Mouse (Mus musculus): ENCODE measurements at regions not wholly inside any gene's neighbourhood (a gene's known extent, or its start where the extent isn't known, plus 50 kb on each side); places are given as distances from the start of the nearest gene placed in this dataset.
"Not testable (repeated sequence)": the region's sequence is repeated elsewhere in the genome, so short reads cannot be mapped to it uniquely, and the experiment has no call there.

DNA sequence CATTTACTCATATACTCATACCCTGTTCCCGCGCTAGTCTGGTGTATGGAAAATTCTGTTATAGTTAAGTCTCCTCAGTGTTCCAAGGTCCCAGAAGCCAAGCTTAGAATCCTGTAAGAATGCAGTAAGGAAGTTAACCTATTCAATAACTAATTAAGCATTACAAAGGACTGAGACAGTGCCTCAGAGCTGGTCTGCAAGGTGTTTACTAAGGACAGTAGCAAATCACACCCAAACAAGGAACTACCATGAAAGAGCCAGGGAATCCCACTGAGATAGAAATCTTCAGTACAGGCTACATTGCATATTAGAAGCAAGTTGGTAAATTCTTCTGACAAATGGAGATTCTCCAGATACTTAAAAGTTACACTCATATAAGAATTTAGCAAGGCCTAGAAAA lies 516.7 kb upstream of the Gm10131 start:
- TF ChIP-seq CTCF (IDR thresholded peaks at IDR 0.05; ENCODE audit: borderline replicate concordance, extremely low read depth, insufficient read depth, insufficient read length); POLR2A (IDR thresholded peaks at IDR 0.05; ENCODE audit: borderline replicate concordance, extremely low read depth, insufficient read depth, insufficient read length, poor library complexity, severe bottlenecking): not testable (repeated sequence)

Measured in brain, embryonic 14.5 days (tissue).